Mouse (Mus musculus) c-Kit-positive CD71-positive TER-119-negative erythroid progenitor cells, embryonic 14.5 days (primary cell): ENCODE results near the gene 5530401A14Rik.

ENCODE experiments used
- DNase-seq: peaks from one replicate; pipeline ENCODE4 v3.0.0-alpha.2; 2013; ENCODE audit warnings: low read depth

5530401A14Rik gene

DNA sequence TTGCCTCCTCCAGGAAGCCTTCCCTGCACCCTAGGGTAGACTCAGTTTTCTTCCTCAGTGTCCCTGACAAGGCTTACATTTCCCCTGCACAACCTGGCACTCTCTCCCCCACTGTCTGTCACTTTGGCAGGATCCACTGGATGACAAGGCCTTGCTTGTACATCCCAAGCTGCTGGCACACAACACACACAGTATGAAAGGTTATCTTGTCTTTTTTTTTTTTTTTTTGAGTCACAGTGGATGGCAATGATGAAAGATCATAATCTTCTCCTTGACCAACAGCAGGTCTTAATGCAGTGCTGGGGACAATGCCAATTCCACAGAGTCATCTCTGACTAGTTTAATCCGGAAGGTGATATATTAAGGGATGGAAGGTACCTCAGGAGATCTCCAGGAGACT, 77.0 kb downstream of the 5530401A14Rik start:
- DNase-seq: no peak

DNA sequence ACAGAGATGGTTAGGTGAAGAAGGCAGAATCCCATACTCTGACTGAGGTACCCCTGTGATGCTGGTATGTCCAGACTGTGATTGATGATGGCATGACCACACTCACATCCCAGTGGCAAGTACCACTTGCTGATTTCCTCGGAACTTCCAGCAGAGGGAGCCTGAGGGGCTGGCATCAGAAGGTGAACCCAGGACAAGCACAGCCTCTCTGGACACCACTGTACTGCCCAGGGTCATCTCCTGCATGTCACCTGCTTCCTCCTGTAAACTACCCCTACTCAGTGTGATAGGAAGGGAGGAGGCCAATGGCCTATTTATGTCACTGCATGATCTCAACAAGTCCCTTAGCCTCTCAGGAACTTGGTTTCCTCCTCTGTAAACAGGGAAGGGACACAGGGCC, 80.5 kb downstream of the 5530401A14Rik start:
- no peak for DNase-seq

DNA sequence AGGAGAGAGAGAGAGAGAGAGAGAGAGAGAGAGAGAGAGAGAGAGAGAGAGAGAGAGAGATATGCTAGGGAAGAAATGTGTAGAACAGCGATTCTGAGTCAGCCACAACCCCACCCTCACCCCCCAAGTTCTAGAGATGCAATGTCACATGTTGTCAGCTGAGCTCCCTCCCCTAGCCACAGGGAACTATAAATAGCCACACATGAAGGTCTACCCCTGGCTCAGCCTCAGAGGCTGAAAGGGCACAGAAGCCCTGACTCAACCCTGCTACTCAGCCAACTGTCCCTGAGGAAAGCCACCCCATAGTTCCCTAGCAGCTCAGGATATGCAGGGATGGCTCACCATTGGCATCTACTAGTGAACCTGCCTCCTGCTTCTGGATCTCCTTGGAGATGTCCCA, 81.7 kb downstream of the 5530401A14Rik start:
- DNase-seq: no peak
